15 mouse cellular contexts compared by ENCODE assay signal in genomic region chr4:150713291-150713690, GRCm38 (mm10).
DNase-seq lines count a peak whose midpoint lies in the region; ATAC-seq and TF ChIP-seq lines count a peak whose summit lies in the region.
"Had no signal": no experiment of that assay in that cellular context is flagged by ENCODE, and none has a peak within 500 bp of the region (broad histone marks: within the 10 kb centered on the region; RNA-seq: fewer than 3 reads in every experiment).

No protein-coding gene starts in this region.

- 0 out of 2 replicates have a peak overlapping the region, but pooled peaks have one; percentile 15 for H3K27ac ChIP-seq in forebrain, postnatal 0 days (ENCODE audit: low read depth, low read length)
- H3K27ac ChIP-seq in forebrain, embryonic 16.5 days (ENCODE audit: low read length): no peak overlapping the region
- peak overlapping the region; percentile 45; the same call in 1 of the 2 replicates for H3K27ac ChIP-seq in kidney, embryonic 16.5 days (ENCODE audit: low read length)
- no peak overlapping the region for H3K27ac ChIP-seq in kidney, embryonic 14.5 days (ENCODE audit: low read depth, low read length)
- H3K27ac ChIP-seq in midbrain, postnatal 0 days (ENCODE audit: low read depth, low read length): no peak overlapping the region
- no peak overlapping the region for H3K27ac ChIP-seq in midbrain, embryonic 11.5 days (ENCODE audit: low read depth, low read length)
- H3K27ac ChIP-seq: midbrain, embryonic 15.5 days; neural tube, embryonic 13.5 days had no signal

- ATAC-seq in forebrain, postnatal 0 days: no peak
- ATAC-seq in forebrain, embryonic 16.5 days: no peak
- ATAC-seq in kidney, embryonic 16.5 days (ENCODE audit: low FRiP score, low TSS enrichment): no peak
- no peak for ATAC-seq in kidney, embryonic 14.5 days (ENCODE audit: low FRiP score, low TSS enrichment)
- ATAC-seq in midbrain, postnatal 0 days (ENCODE audit: low FRiP score): no peak
- no peak for ATAC-seq in midbrain, embryonic 11.5 days (ENCODE audit: low FRiP score)
- no peak for ATAC-seq in monocyte, adult 5-6 weeks (replicated peaks; ENCODE audit: insufficient number of reproducible peaks, low FRiP score, low TSS enrichment, poor library complexity, severe bottlenecking)
- ATAC-seq: midbrain, embryonic 15.5 days had no signal

- TF ChIP-seq CTCF in forebrain, postnatal 0 days (IDR thresholded peaks at IDR 0.05; ENCODE audit: low read depth): no peak
- no peak for TF ChIP-seq CTCF in midbrain, postnatal 0 days (IDR thresholded peaks at IDR 0.05)

- H3K36me3 ChIP-seq in forebrain, postnatal 0 days (ENCODE audit: insufficient read depth): no peaks in the 10 kb centered on the region
- no peaks in the 10 kb centered on the region for H3K36me3 ChIP-seq in forebrain, embryonic 16.5 days (ENCODE audit: control insufficient read depth, insufficient read depth)
- no peaks in the 10 kb centered on the region for H3K36me3 ChIP-seq in kidney, embryonic 16.5 days (ENCODE audit: insufficient read depth, low read length)
- H3K36me3 ChIP-seq in kidney, embryonic 14.5 days (ENCODE audit: control insufficient read depth, insufficient read depth, low read length): no peaks in the 10 kb centered on the region
- no peaks in the 10 kb centered on the region for H3K36me3 ChIP-seq in midbrain, postnatal 0 days (ENCODE audit: insufficient read depth, low read length)
- no peaks in the 10 kb centered on the region for H3K36me3 ChIP-seq in midbrain, embryonic 11.5 days (ENCODE audit: control insufficient read depth, insufficient read depth, low read length)
- H3K36me3 ChIP-seq: midbrain, embryonic 15.5 days; neural tube, embryonic 13.5 days had no signal

- H3K4me3 ChIP-seq in forebrain, postnatal 0 days (ENCODE audit: low read depth, low read length): no peak overlapping the region
- no peak overlapping the region for H3K4me3 ChIP-seq in forebrain, embryonic 16.5 days (replicated peaks; ENCODE audit: low read length)
- no peak overlapping the region for H3K4me3 ChIP-seq in kidney, embryonic 16.5 days (ENCODE audit: low read length)
- no peak overlapping the region for H3K4me3 ChIP-seq in kidney, embryonic 14.5 days (ENCODE audit: low read length)
- H3K4me3 ChIP-seq in midbrain, postnatal 0 days (ENCODE audit: low read depth, low read length): no peak overlapping the region
- H3K4me3 ChIP-seq in midbrain, embryonic 11.5 days (ENCODE audit: low read depth, low read length): no peak overlapping the region
- H3K4me3 ChIP-seq: midbrain, embryonic 15.5 days; neural tube, embryonic 13.5 days had no signal

- 45% methylated on average over 5 of the region's 5 CpGs for WGBS in forebrain, postnatal 0 days
- WGBS in forebrain, embryonic 16.5 days: 46% methylated on average over 5 of the region's 5 CpGs
- 36% methylated on average over 5 of the region's 5 CpGs for WGBS in kidney, embryonic 16.5 days
- 46% methylated on average over 5 of the region's 5 CpGs for WGBS in kidney, embryonic 14.5 days
- 47% methylated on average over 5 of the region's 5 CpGs for WGBS in midbrain, postnatal 0 days
- 73% methylated on average over 5 of the region's 5 CpGs for WGBS in midbrain, embryonic 11.5 days

- H3K9ac ChIP-seq in forebrain, postnatal 0 days: no peak overlapping the region
- no peak overlapping the region for H3K9ac ChIP-seq in forebrain, embryonic 16.5 days (replicated peaks; ENCODE audit: low read depth, low read length)
- H3K9ac ChIP-seq in kidney, embryonic 16.5 days (replicated peaks; ENCODE audit: low read length): no peak overlapping the region
- H3K9ac ChIP-seq in kidney, embryonic 14.5 days (ENCODE audit: low read depth, low read length): no peak overlapping the region
- no peak overlapping the region for H3K9ac ChIP-seq in midbrain, postnatal 0 days (replicated peaks; ENCODE audit: low read length, poor library complexity, severe bottlenecking)
- no peak overlapping the region for H3K9ac ChIP-seq in midbrain, embryonic 11.5 days (ENCODE audit: low read length)
- H3K9ac ChIP-seq: midbrain, embryonic 15.5 days; neural tube, embryonic 13.5 days had no signal

- no peak overlapping the region for H3K4me2 ChIP-seq in forebrain, postnatal 0 days (ENCODE audit: low read depth)
- no peak overlapping the region for H3K4me2 ChIP-seq in forebrain, embryonic 16.5 days (ENCODE audit: low read length)
- no peak overlapping the region for H3K4me2 ChIP-seq in kidney, embryonic 16.5 days (replicated peaks; ENCODE audit: low read depth, low read length)
- H3K4me2 ChIP-seq in kidney, embryonic 14.5 days (replicated peaks; ENCODE audit: low read depth, low read length): no peak overlapping the region
- H3K4me2 ChIP-seq in midbrain, postnatal 0 days (ENCODE audit: low read depth, low read length, poor library complexity, severe bottlenecking): no peak overlapping the region
- no peak overlapping the region for H3K4me2 ChIP-seq in midbrain, embryonic 11.5 days
- H3K4me2 ChIP-seq: midbrain, embryonic 15.5 days; neural tube, embryonic 13.5 days had no signal

- H3K27me3 ChIP-seq in forebrain, postnatal 0 days (ENCODE audit: insufficient read depth, low read length): no peaks in the 10 kb centered on the region
- H3K27me3 ChIP-seq in forebrain, embryonic 16.5 days (replicated peaks; ENCODE audit: control insufficient read depth, insufficient read depth, low read length): no peaks in the 10 kb centered on the region
- no peaks in the 10 kb centered on the region for H3K27me3 ChIP-seq in kidney, embryonic 16.5 days (ENCODE audit: insufficient read depth, low read length)
- H3K27me3 ChIP-seq in kidney, embryonic 14.5 days (ENCODE audit: control insufficient read depth, insufficient read depth, low read length): no peaks in the 10 kb centered on the region
- no peaks in the 10 kb centered on the region for H3K27me3 ChIP-seq in midbrain, postnatal 0 days (ENCODE audit: insufficient read depth, low read length)
- H3K27me3 ChIP-seq in midbrain, embryonic 11.5 days (ENCODE audit: control insufficient read depth, insufficient read depth, low read length): no peaks in the 10 kb centered on the region
- H3K27me3 ChIP-seq: midbrain, embryonic 15.5 days; neural tube, embryonic 13.5 days had no signal

- no peak for DNase-seq in forebrain, postnatal 0 days
- peak; percentile 12 for DNase-seq in midbrain, postnatal 0 days (ENCODE audit: low spot score)
- no peak for DNase-seq in midbrain, embryonic 11.5 days (ENCODE audit: low spot score, missing footprints)
- DNase-seq in layer of hippocampus, postnatal 10 days (ENCODE audit: low spot score in 2 of 2): no peak
- DNase-seq: adrenal gland, postnatal 14 days; cerebellum, adult 11 months; liver; lung, postnatal 14 days; thymus, adult 2 months had no signal

- no peaks in the 10 kb centered on the region for H3K4me1 ChIP-seq in forebrain, postnatal 0 days (ENCODE audit: insufficient read depth)
- no peaks in the 10 kb centered on the region for H3K4me1 ChIP-seq in forebrain, embryonic 16.5 days (replicated peaks; ENCODE audit: control insufficient read depth, insufficient read depth, low read length)
- H3K4me1 ChIP-seq in kidney, embryonic 16.5 days (ENCODE audit: insufficient read depth, low read length): peaks cover 41% of the 10 kb centered on the region
- peaks cover 30% of the 10 kb centered on the region for H3K4me1 ChIP-seq in kidney, embryonic 14.5 days (ENCODE audit: control insufficient read depth, insufficient read depth, low read length)
- no peaks in the 10 kb centered on the region; the same call in 1 of the 2 replicates for H3K4me1 ChIP-seq in midbrain, postnatal 0 days (ENCODE audit: insufficient read depth, low read length)
- peaks cover 9% of the 10 kb centered on the region for H3K4me1 ChIP-seq in midbrain, embryonic 11.5 days (ENCODE audit: control insufficient read depth, insufficient read depth, low read length)

- no peaks in the 10 kb centered on the region for H3K9me3 ChIP-seq in forebrain, postnatal 0 days (ENCODE audit: low read length)
- no peaks in the 10 kb centered on the region for H3K9me3 ChIP-seq in forebrain, embryonic 16.5 days (ENCODE audit: control insufficient read depth, low read length)
- no peaks in the 10 kb centered on the region for H3K9me3 ChIP-seq in kidney, embryonic 16.5 days (ENCODE audit: low read length)
- no peaks in the 10 kb centered on the region for H3K9me3 ChIP-seq in kidney, embryonic 14.5 days (ENCODE audit: control insufficient read depth, low read length)
- H3K9me3 ChIP-seq in midbrain, postnatal 0 days (ENCODE audit: low read length): no peaks in the 10 kb centered on the region
- H3K9me3 ChIP-seq in midbrain, embryonic 11.5 days (ENCODE audit: control insufficient read depth, low read length): no peaks in the 10 kb centered on the region
- H3K9me3 ChIP-seq: midbrain, embryonic 15.5 days; neural tube, embryonic 13.5 days had no signal

Comparison
In these comparisons a context has a peak if more than half of its experiments do, and no peak if none do; other contexts are left out.
1. H3K27ac ChIP-seq: peak in forebrain, postnatal 0 days (single experiment) and kidney, embryonic 16.5 days (single experiment); none in forebrain, embryonic 16.5 days (single experiment), kidney, embryonic 14.5 days (single experiment), midbrain, postnatal 0 days (single experiment) and midbrain, embryonic 11.5 days (single experiment).